Mouse (Mus musculus): ENCODE data around the gene Fbxo39.

The Fbxo39 gene

DNA sequence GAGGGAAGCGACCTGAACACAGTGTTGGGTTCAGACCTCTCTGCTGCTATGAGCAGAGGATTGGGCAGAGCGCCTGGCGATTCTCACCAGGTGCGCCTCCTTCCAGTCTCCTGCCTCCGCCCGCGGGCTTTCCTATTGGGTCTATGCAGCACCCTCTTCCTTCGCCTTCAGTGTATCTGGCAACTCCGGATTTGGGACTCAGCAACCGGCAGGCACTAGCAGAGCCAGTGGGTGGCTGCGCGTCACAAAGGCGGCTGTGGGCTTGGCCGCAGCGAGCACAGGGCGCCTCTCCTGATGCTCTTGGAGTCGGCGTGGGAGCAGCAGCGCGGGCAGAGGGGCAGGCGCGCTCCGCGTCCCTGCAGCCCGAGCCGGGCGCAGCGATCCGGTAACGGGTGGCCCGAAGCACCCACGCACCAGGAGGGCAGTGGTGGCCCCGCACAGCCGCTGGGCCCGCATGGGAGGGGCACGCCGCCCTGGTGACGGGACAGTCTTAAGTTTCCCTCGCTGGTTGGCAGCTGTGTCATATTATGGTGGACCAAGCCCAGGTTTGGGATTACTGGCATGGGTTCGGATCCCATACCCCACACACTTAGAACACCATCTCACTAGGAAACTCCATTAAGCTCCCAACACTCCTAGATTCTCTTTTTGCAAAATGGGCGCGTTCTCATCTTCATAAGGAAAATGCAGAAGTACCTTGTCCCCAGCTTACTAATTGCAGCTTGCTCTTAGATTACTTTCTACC lies at the start of gene Fbxo39:
Fbxo39 (plus strand) TSS at position 294 of the 745 bp plus-strand sequence.
- no peak for DNase-seq

DNA sequence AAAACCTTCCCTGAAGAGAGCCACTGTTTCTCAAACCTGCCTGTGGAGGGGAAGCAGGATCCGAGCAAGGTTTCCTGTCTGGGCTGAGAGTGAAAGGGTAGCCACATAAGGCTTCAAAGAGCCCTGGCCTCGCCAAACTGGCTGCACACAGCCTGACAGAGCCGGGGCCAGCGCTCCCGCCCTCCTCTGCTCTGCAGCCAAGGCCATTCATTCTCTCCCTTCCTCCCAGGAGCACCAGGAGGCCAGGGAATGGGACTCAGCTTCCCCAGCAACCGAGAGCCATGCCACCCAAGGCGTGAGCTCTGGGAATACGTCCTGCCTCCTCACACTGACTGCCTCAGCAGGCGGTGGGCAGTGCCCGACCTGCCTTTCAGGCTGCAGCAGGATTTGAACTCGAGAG lies 48.8 kb upstream of the Fbxo39 start:
- DNase-seq, result no peak

- DNase-seq, result peak; percentile 57
Observed at GRCm38 (mm10) chr11:72266207-72266959, 47.9 kb upstream of the Fbxo39 start.

DNA sequence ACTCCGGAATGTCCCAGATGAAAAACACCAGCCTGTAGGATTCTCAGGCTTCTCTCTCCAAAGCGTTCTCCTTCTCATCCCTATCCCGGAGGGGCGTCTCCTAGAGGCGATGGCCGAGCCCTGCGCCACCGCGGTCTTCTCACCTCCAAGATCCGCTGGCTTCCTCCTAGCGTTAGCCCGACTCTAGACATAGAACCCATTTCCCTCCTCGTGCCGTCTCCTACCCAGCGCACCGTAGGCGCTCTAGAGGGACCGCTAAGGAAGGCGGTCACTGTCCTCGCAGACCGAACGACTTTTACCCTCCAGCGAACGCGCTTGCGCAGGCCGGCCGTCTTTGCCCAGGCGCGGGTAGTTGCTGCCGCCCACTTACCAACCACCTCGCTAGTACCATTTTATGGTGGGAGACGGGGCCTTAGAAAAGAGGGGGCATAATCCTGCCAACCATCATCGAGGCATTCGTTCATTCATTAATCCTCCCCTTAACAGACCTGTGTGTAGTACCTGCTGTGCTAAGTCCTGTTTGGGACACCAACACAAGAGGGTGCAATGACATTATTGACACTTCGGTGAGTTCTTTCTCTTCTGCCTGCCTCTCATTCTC lies 47.2 kb upstream of the Fbxo39 start, which contains the start of gene Slc13a5:
Slc13a5 (minus strand) TSS at position 263 of the 601 bp plus-strand sequence.
- peak; percentile 4 for DNase-seq

GRCm38 (mm10) chr11:72271761-72272160 lies 42.5 kb upstream of the Fbxo39 start:
- DNase-seq, result no peak

DNA sequence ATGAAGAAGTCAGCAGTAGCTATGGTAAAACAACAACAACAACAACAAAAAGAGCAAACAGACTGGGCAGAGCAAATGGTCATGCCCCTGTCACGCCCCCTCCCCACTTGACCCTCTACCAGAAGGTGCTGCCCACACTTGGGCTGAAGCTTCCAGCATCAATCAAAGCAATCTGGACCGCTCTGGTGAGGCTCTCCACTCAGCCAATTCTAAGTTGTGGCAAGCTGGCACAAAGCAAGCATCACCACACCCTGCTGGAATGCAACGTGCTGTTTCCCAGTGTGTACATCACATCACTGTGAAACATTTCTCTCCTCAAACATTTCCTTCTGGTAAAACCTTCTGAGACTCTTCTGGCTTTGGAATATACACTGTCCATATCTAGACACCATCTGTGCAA lies 40.9 kb upstream of the Fbxo39 start:
- DNase-seq, result no peak

DNA sequence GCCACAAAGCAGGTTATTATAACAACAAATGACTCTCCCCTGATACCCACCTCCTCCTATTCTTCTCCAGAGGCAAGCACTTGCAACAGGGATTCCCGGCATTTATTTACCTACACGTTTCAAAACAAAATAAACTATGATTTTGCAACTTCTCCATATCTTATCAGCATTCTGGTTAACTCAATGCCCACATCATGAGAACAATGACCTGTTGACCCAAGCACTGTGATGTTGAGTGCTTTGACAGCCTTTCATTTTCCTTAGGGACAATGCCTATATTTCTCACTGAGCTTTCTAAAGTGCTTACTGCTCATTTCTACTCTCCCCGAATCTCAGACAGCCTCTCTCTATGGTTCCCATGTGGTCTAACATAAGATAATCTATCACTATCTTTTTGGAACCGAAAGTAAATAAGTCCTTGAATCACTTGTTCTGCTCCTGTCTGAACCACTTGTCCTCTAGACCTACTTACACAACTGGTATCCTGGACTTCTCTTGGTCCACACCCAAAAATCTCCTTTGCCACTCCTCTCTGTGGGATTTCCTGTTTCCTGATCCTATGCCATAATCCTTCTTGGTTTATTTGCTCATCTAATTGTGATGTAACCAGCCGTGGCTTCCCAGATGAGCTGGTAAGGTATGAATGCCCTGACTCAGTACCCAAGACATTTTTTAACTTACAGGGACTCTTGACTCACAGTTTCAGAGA lies 32.9 kb upstream of the Fbxo39 start:
- no peak for DNase-seq

DNA sequence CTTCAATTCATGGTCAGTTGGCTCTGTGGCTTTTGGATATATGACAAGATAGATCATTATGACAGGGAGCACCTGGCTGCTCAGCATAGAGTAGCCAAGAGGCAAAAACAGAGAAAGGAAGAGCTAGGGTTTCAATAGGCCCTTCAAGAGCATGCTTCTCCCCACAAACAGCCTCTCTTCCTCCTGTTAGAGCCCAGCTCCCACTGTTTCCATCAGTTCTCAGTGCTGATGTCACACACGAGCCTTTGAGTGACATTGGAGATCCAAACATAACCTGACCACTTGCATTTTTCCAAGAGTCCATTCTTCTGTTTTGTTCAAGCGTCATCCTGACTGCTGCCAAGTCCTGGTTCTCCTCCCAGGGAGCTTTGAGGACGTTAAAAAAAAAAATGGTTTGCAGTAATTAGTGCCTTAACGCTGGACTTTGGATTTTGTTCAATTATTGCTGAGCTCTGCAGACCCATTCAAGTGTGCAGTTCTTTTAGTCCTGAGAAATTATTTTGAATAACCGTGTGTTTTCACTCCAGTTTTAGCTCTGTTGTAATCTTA lies 32.3 kb upstream of the Fbxo39 start:
- DNase-seq, result no peak

DNA sequence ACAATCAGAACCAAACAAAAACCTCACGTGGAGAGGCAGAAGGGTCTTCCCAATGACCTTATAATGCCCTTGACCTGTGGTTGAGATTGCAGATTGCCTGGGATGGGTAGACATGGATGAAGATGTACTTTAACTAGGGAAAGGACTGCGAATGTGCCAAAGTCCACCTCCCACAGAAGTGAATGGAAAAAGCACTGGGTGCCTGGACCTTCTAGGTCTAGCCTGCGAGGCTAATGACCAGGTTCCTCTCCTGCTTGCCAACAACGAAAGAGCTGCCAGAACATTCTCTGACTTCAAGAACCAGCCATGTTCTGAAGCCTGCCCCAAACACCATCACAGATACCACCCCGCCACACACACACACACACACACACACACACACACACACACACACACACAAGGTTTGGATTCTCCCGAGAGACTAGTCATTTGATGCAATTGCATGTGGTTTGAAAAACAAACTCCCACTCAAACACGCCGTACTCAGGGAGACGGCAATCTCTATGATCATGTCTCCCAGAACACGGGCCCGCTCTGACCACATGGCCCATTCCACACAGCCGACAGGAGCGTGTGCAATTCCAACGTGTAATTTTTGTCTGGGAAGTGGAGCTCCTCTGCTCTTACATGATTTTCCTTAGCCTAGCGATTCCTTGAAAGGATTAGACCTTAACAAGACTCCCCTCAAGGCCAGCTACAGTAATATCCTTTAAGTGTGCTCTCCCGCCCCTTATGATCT lies 30.6 kb upstream of the Fbxo39 start:
- DNase-seq, result no peak

GRCm38 (mm10) chr11:72284532-72285182 lies 29.6 kb upstream of the Fbxo39 start:
- no peak for DNase-seq

GRCm38 (mm10) chr11:72285971-72286480 lies 28.2 kb upstream of the Fbxo39 start:
- no peak for DNase-seq

- DNase-seq, result no peak
Observed at GRCm38 (mm10) chr11:72286651-72287050, 27.6 kb upstream of the Fbxo39 start.

GRCm38 (mm10) chr11:72287126-72287525 lies 27.1 kb upstream of the Fbxo39 start:
- DNase-seq, result no peak

GRCm38 (mm10) chr11:72287543-72287942 lies 26.7 kb upstream of the Fbxo39 start:
- DNase-seq, result no peak

DNA sequence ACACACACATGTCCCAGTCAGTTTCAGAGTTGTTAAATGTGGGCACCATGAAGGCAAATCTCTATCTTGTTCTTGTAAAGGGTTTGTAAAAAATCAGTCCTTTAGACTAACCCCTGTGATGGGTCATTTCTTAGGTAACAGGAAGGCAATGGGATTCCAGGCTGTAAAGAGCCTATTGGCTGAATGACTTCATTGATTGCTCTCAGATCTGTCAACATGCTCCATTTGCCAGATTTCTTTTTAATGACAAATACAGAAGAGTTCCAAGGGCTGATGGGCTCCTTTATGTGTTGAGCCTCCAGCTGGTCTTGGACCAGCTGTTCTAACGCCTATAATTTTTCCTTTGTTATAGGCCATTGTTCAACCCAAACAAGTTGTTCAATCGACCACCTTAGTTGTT lies 21.1 kb upstream of the Fbxo39 start:
- DNase-seq, result no peak

GRCm38 (mm10) chr11:72301334-72301733 lies 12.9 kb upstream of the Fbxo39 start, which contains the start of gene Xaf1:
Xaf1 (plus strand) TSS chr11:72301629.
- peak; percentile 59 for DNase-seq

DNA sequence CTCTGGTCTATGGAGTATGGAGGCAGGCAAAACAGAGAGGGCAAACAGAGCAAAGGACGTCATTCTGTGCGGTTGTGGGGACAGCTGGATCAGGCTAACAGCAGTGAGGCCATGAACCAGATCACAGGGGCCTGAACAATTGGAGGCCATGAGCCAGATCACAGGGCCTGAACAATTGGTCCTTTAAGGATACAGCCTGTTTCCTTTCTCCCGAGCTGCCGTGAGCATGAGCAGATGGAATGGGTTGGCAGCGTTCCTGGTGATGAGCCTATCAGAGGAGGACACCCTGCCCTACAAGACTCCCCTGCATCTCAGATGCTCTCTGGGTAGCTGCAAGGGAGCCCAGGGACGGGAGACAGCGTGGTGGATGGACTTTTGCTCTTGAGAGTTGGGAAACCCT lies 12.0 kb upstream of the Fbxo39 start:
- DNase-seq, result peak; percentile 2

DNA sequence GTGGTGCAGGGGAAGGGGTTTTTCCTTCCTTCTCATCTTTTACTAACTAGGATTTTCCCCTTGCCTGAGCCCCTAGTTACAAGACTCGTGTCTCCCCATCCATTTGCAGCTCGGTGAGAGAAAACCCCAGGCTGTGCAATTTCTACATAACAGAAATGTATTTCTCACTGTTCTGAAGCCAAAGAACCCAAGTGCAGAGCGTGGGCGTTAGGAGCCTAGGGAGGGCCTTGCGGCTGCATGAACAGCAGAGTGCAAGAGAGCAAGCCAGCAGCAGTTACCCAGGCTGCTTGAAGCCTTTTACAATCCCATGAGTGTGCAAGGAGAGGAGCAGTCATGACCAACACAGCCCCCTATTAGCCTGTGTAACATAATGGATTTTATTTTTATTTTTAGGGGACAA lies 6.8 kb upstream of the Fbxo39 start:
- no peak for DNase-seq

DNA sequence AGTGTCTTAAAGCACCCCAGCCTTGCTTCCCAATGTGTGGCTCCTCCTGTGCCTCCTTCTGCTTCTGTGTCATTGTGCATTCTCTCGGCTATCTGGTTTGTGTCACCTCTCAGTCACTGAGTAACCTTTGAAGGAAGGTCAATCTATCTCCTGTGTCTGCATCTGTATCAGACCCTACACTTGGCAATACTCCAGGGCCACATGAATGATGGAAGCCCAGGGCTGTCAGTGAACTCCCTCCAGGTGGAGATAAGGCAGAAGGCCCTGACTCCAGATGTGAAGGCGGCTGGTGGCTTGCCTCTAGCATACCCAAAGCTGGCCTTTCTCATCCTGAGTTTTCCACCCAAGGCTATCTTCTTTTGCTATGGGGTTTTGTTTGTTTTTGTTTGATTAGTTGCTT lies 5.3 kb upstream of the Fbxo39 start:
- DNase-seq, result no peak

- DNase-seq, result no peak
Observed at GRCm38 (mm10) chr11:72310491-72310890, 3.8 kb upstream of the Fbxo39 start.

- DNase-seq, result no peak
Observed at GRCm38 (mm10) chr11:72311355-72312001, 2.8 kb upstream of the Fbxo39 start.

Data from thymus, postnatal 25 days (tissue).